Mouse (Mus musculus) lung, postnatal 0 days (tissue): ENCODE measurements around the gene Eif4e3.

Experiments used
- CTCF ChIP-seq: IDR thresholded peaks from 2 replicates; pipeline ENCODE4 v1.5.1; 2016; ENCODE audit warnings: antibody characterized with exemption, mild to moderate bottlenecking
- EP300 ChIP-seq: IDR thresholded peaks from 2 replicates; pipeline ENCODE4 v1.6.1; 2016; ENCODE audit warnings: antibody characterized with exemption, mild to moderate bottlenecking, control low read depth

GRCm38 (mm10) chr6:99577040-99577439 is 89.5 kb downstream of the Eif4e3 start:
- TF ChIP-seq CTCF (no peak), EP300 (no peak)
